13 mouse cellular contexts compared by ENCODE assay signal in the genomic region with DNA sequence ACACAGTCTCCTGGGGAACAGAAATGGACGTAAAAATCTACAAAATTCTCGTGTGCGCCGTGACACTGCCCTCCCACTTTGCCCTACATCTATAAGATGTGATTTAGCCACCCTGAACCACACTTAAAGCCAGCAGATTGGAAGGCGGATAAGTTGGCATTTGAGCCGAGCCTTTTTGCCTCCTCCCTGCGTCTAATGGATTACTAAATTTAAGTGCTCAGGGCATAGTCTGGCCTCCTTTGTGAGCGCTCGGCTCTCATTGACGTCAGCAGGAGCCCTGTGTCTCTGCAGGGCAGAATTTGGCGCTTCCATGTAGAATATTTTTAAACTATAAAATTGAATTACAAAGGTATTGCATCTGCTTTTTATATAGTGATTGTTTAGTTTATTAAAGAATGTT.
DNase-seq lines count a peak whose midpoint lies in the region; ATAC-seq lines count a peak whose summit lies in the region.
"Had no signal": no experiment of that assay in that cellular context is flagged by ENCODE, and none has a peak within 500 bp of the region (broad histone marks: within the 10 kb centered on the region; RNA-seq: fewer than 3 reads in every experiment).

No protein-coding gene starts in this region.

- DNase-seq in hindbrain, embryonic 14.5 days (ENCODE audit: low spot score), result no peak
- DNase-seq in cerebellum, adult 8-10 months, result peak; percentile 40
- DNase-seq in kidney, adult 8-10 months, result peak; percentile 37 to 45
- no peak for DNase-seq in left cerebral cortex, postnatal 14 days (ENCODE audit: low spot score in 2 of 2)
- DNase-seq: lung, postnatal 36 days had no signal

- H3K27ac ChIP-seq in hindbrain, embryonic 12.5 days, result no peak overlapping the region
- no peak overlapping the region for H3K27ac ChIP-seq in hindbrain, embryonic 14.5 days
- no peak overlapping the region for H3K27ac ChIP-seq in neural tube, embryonic 15.5 days (replicated peaks)
- no peak overlapping the region for H3K27ac ChIP-seq in hindbrain, embryonic 16.5 days (ENCODE audit: low read depth, low read length)
- H3K27ac ChIP-seq: forebrain, embryonic 10.5 days; heart, embryonic 15.5 days; left cerebral cortex, adult 2 months; stomach, embryonic 15.5 days had no signal

- no peak overlapping the region for H3K4me2 ChIP-seq in hindbrain, embryonic 12.5 days (replicated peaks)
- H3K4me2 ChIP-seq in hindbrain, embryonic 14.5 days (replicated peaks), result no peak overlapping the region
- H3K4me2 ChIP-seq in neural tube, embryonic 15.5 days, result no peak overlapping the region
- H3K4me2 ChIP-seq in hindbrain, embryonic 16.5 days (ENCODE audit: low read length), result no peak overlapping the region
- H3K4me2 ChIP-seq: heart, embryonic 15.5 days; stomach, embryonic 15.5 days had no signal

- no peaks in the 10 kb centered on the region for H3K27me3 ChIP-seq in hindbrain, embryonic 12.5 days
- H3K27me3 ChIP-seq in hindbrain, embryonic 14.5 days (ENCODE audit: control insufficient read depth, insufficient read depth, low read length), result no peaks in the 10 kb centered on the region
- H3K27me3 ChIP-seq in neural tube, embryonic 15.5 days (replicated peaks), result no peaks in the 10 kb centered on the region
- no peaks in the 10 kb centered on the region for H3K27me3 ChIP-seq in hindbrain, embryonic 16.5 days (replicated peaks; ENCODE audit: control insufficient read depth, insufficient read depth, low read length)
- H3K27me3 ChIP-seq: heart, embryonic 15.5 days; stomach, embryonic 15.5 days had no signal

- H3K9ac ChIP-seq in hindbrain, embryonic 12.5 days, result no peak overlapping the region
- H3K9ac ChIP-seq in hindbrain, embryonic 14.5 days, result no peak overlapping the region
- no peak overlapping the region for H3K9ac ChIP-seq in neural tube, embryonic 15.5 days (replicated peaks)
- H3K9ac ChIP-seq in hindbrain, embryonic 16.5 days (ENCODE audit: low read depth, low read length), result no peak overlapping the region
- H3K9ac ChIP-seq: heart, embryonic 15.5 days; stomach, embryonic 15.5 days had no signal

- no peak overlapping the region for H3K4me3 ChIP-seq in hindbrain, embryonic 12.5 days
- H3K4me3 ChIP-seq in hindbrain, embryonic 14.5 days (replicated peaks; ENCODE audit: low read length), result no peak overlapping the region
- H3K4me3 ChIP-seq in neural tube, embryonic 15.5 days (replicated peaks), result no peak overlapping the region
- no peak overlapping the region for H3K4me3 ChIP-seq in hindbrain, embryonic 16.5 days (ENCODE audit: low read length)
- H3K4me3 ChIP-seq: forebrain, embryonic 10.5 days; heart, embryonic 15.5 days; left cerebral cortex, adult 2 months; stomach, embryonic 15.5 days had no signal

- 55% methylated on average over 11 of the region's 11 CpGs for WGBS in hindbrain, embryonic 12.5 days
- 39% methylated on average over 11 of the region's 11 CpGs for WGBS in hindbrain, embryonic 14.5 days
- 30% methylated on average over 11 of the region's 11 CpGs for WGBS in neural tube, embryonic 15.5 days
- 39% methylated on average over 11 of the region's 11 CpGs for WGBS in hindbrain, embryonic 16.5 days

- no peaks in the 10 kb centered on the region for H3K36me3 ChIP-seq in hindbrain, embryonic 12.5 days
- no peaks in the 10 kb centered on the region for H3K36me3 ChIP-seq in hindbrain, embryonic 14.5 days (replicated peaks; ENCODE audit: control insufficient read depth, insufficient read depth)
- no peaks in the 10 kb centered on the region for H3K36me3 ChIP-seq in neural tube, embryonic 15.5 days
- H3K36me3 ChIP-seq in hindbrain, embryonic 16.5 days (ENCODE audit: control insufficient read depth, insufficient read depth, low read length), result no peaks in the 10 kb centered on the region
- H3K36me3 ChIP-seq: forebrain, embryonic 10.5 days; heart, embryonic 15.5 days; stomach, embryonic 15.5 days had no signal

- H3K4me1 ChIP-seq in hindbrain, embryonic 12.5 days, result no peaks in the 10 kb centered on the region
- H3K4me1 ChIP-seq in hindbrain, embryonic 14.5 days (replicated peaks; ENCODE audit: control insufficient read depth, insufficient read depth, low read length), result peaks cover 6% of the 10 kb centered on the region
- H3K4me1 ChIP-seq in neural tube, embryonic 15.5 days, result peaks cover 9% of the 10 kb centered on the region
- H3K4me1 ChIP-seq in hindbrain, embryonic 16.5 days (ENCODE audit: control insufficient read depth, insufficient read depth, low read depth, low read length), result no peaks in the 10 kb centered on the region; the same call in 1 of the 2 replicates
- H3K4me1 ChIP-seq: heart, embryonic 15.5 days; stomach, embryonic 15.5 days had no signal

- no peaks in the 10 kb centered on the region for H3K9me3 ChIP-seq in hindbrain, embryonic 12.5 days (replicated peaks)
- H3K9me3 ChIP-seq in hindbrain, embryonic 14.5 days (ENCODE audit: control insufficient read depth, low read length), result no peaks in the 10 kb centered on the region
- no peaks in the 10 kb centered on the region for H3K9me3 ChIP-seq in neural tube, embryonic 15.5 days (replicated peaks)
- no peaks in the 10 kb centered on the region for H3K9me3 ChIP-seq in hindbrain, embryonic 16.5 days (ENCODE audit: control insufficient read depth, low read length)
- H3K9me3 ChIP-seq: forebrain, embryonic 10.5 days; heart, embryonic 15.5 days; stomach, embryonic 15.5 days had no signal

- 0 out of 2 replicates have a peak, but pooled peaks have one; percentile 38 for ATAC-seq in hindbrain, embryonic 12.5 days (ENCODE audit: low FRiP score)
- ATAC-seq in hindbrain, embryonic 14.5 days (ENCODE audit: low FRiP score), result no peak
- 0 out of 2 replicates have a peak, but pooled peaks have one; percentile 26 for ATAC-seq in neural tube, embryonic 15.5 days (ENCODE audit: low FRiP score)
- ATAC-seq in activated CD4-positive, CD25-positive, alpha-beta regulatory T cell, adult 4 months, result no peak
- no peak for ATAC-seq in hindbrain, embryonic 16.5 days

- intact Hi-C loops in left cerebral cortex, postnatal 14 days (cut with DNase I), result no loop called here

Comparison
In these comparisons a context has a peak if more than half of its experiments do, and no peak if none do; other contexts are left out.
1. ATAC-seq: peak in hindbrain, embryonic 12.5 days (single experiment) and neural tube, embryonic 15.5 days (single experiment); none in hindbrain, embryonic 14.5 days (single experiment), activated CD4-positive, CD25-positive, alpha-beta regulatory T cell, adult 4 months (single experiment) and hindbrain, embryonic 16.5 days (single experiment).
2. DNase-seq: peak in cerebellum, adult 8-10 months (single experiment) and kidney, adult 8-10 months (2 of 2); none in hindbrain, embryonic 14.5 days (single experiment) and left cerebral cortex, postnatal 14 days (0 of 2).